Mouse (Mus musculus): ENCODE results near the gene Hist1h3d. TPM values are rescaled to one million over a fixed set of nuclear protein-coding genes. Genes with fewer than 3 reads are reported as not detected.

The Hist1h3d gene
- polyA plus RNA-seq, 1 experiment from 2014 or later, result 7.2 TPM

DNA sequence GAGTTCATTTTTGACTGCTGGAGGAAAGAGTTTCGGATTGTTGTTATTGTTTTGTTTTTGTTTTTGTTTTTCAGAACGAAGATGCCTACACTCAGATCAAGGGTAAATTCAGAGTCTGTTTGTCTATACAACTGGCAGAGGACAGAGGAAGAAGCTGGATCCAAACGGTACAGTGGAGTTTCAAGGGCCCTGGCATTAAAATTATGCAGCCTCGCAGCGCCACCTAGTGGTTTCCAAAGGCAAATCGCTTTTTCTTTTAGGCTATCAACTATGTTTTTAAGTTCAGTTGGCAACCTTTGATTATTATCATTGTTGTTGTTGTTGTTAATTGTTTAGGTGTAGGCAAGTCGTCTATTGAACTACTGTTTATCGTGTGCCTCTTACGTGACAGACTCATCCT is 22.4 kb downstream of the Hist1h3d start:
- H3K4me1 ChIP-seq (replicated peaks; ENCODE audit: control insufficient read depth, insufficient read depth, low read length), result no peaks in the 10 kb centered on the region
- no peaks in the 10 kb centered on the region for H3K9me3 ChIP-seq (ENCODE audit: control insufficient read depth, low read length)
- 7% methylated on average over 9 of the region's 9 CpGs for WGBS
- ATAC-seq (ENCODE audit: low FRiP score) (peak; percentile 30; the same call in 1 of the 2 replicates), DNase-seq (ENCODE audit: low spot score) (peak; percentile 84)
- no peaks in the 10 kb centered on the region for H3K36me3 ChIP-seq (ENCODE audit: control insufficient read depth, insufficient read depth, low read length)
- H3K27me3 ChIP-seq (ENCODE audit: control insufficient read depth, insufficient read depth, low read length), result no peaks in the 10 kb centered on the region
- no peak overlapping the region for H3K9ac ChIP-seq (ENCODE audit: low read depth, low read length)
- H3K27ac ChIP-seq (ENCODE audit: low read depth, low read length), result no peak overlapping the region
- H3K4me2 ChIP-seq (replicated peaks; ENCODE audit: low read depth, low read length), result no peak overlapping the region
- H3K4me3 ChIP-seq (ENCODE audit: low read depth, low read length), result no peak overlapping the region

DNA sequence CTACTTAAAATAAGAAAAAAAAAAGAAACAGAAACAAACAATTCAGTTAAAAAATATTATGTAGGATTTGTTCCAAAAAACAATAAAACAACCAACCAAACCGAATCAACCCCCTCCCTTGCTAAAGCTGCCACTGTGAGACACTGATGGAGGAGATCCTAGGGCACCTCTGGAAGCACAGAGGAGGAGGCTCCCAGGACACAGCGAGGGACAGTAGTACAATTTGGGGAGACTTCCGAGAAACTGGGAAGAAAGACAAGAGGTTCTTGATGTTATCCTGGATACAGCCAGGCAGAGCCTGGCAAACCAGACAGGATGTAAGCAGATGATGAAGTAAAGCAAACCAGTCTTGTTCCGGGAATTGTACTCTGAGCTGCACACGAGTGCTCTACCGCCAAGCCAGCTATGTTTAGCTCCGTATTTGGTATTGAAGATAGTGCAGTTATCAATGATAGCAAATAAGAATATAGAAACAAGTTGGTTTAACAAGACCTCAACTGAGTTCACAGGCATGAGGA is 27.7 kb downstream of the Hist1h3d start:
- Histone ChIP-seq H3K4me1 (replicated peaks; ENCODE audit: control insufficient read depth, insufficient read depth, low read length) (no peaks in the 10 kb centered on the region), H3K4me3 (ENCODE audit: low read depth, low read length) (no peak overlapping the region), H3K27ac (ENCODE audit: low read depth, low read length) (no peak overlapping the region), H3K27me3 (ENCODE audit: control insufficient read depth, insufficient read depth, low read length) (no peaks in the 10 kb centered on the region), H3K4me2 (replicated peaks; ENCODE audit: low read depth, low read length) (no peak overlapping the region), H3K36me3 (ENCODE audit: control insufficient read depth, insufficient read depth, low read length) (no peaks in the 10 kb centered on the region), H3K9me3 (ENCODE audit: control insufficient read depth, low read length) (no peaks in the 10 kb centered on the region), H3K9ac (ENCODE audit: low read depth, low read length) (no peak overlapping the region)
- DNase-seq (ENCODE audit: low spot score) (no peak), ATAC-seq (ENCODE audit: low FRiP score) (no peak)
- 84% methylated on average over 7 of the region's 7 CpGs for WGBS

DNA sequence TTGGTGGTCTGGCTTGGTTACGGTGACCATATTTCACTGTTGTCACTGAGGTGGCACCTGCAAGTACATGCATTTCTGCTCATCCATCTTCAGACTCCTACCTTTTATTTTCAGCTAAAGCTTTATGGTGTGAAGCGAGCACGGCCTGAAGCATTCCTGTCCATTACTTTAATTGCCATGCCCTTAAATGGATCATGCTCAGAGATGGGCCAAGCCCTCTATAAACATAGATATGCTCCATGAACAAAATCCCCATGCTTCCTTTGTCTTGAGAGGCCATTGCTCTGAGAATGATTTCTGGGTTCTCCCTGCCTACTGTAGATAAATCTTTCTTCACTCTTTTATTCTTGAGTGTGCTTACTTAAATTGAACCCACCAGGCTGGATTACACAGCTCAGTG is 28.9 kb downstream of the Hist1h3d start:
- Histone ChIP-seq H3K4me1 (replicated peaks; ENCODE audit: control insufficient read depth, insufficient read depth, low read length) (no peaks in the 10 kb centered on the region), H3K36me3 (ENCODE audit: control insufficient read depth, insufficient read depth, low read length) (no peaks in the 10 kb centered on the region), H3K27ac (ENCODE audit: low read depth, low read length) (no peak overlapping the region), H3K9ac (ENCODE audit: low read depth, low read length) (no peak overlapping the region), H3K4me3 (ENCODE audit: low read depth, low read length) (no peak overlapping the region), H3K4me2 (replicated peaks; ENCODE audit: low read depth, low read length) (no peak overlapping the region), H3K27me3 (ENCODE audit: control insufficient read depth, insufficient read depth, low read length) (no peaks in the 10 kb centered on the region), H3K9me3 (ENCODE audit: control insufficient read depth, low read length) (no peaks in the 10 kb centered on the region)
- no peak for ATAC-seq (ENCODE audit: low FRiP score)
- 90% methylated on average over 3 of the region's 3 CpGs for WGBS
- no peak for DNase-seq (ENCODE audit: low spot score)

DNA sequence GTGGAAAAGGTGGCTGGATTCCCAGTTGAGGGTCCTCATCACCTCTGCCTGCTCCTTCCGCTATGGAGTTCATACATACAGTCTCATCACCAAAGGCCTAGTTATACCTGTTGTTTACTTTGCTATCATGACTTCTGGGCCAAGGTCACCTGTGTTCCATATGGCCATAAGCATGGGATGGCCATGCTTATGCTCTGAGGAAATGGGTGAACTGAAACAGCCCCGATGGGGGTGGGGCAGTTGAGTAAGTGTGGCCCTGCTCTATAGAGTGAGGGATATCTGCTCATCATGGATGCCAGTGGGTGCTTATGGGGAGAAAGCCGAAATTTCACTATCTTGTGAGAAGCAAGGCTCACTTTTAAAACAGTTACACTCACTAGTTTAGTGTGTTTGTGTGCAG is 29.5 kb downstream of the Hist1h3d start:
- WGBS, result 88% methylated on average over 3 of the region's 3 CpGs
- ATAC-seq (ENCODE audit: low FRiP score) (no peak), DNase-seq (ENCODE audit: low spot score) (no peak)
- Histone ChIP-seq H3K27ac (ENCODE audit: low read depth, low read length) (no peak overlapping the region), H3K9ac (ENCODE audit: low read depth, low read length) (no peak overlapping the region), H3K27me3 (ENCODE audit: control insufficient read depth, insufficient read depth, low read length) (no peaks in the 10 kb centered on the region), H3K4me2 (replicated peaks; ENCODE audit: low read depth, low read length) (no peak overlapping the region), H3K4me3 (ENCODE audit: low read depth, low read length) (no peak overlapping the region), H3K9me3 (ENCODE audit: control insufficient read depth, low read length) (no peaks in the 10 kb centered on the region), H3K36me3 (ENCODE audit: control insufficient read depth, insufficient read depth, low read length) (no peaks in the 10 kb centered on the region), H3K4me1 (replicated peaks; ENCODE audit: control insufficient read depth, insufficient read depth, low read length) (no peaks in the 10 kb centered on the region)

DNA sequence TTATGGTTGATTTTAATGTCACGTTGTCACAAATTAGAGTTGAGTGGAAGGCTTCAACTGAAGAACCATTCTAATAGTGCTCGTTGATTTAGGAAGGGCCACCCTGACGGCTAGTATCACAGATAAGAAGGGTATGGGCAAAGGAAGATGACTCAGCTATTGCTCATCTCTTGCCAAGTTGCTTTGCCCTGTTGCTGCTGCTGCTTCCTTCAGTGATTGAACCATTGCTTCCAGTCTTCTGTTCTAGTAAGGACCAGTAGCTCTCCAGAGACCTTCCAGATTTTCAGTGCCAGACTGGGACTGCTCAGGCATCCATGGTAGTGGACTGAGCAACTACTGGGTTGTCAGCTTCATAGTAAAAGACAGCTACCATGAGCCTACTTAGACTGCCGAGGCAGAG is 33.6 kb downstream of the Hist1h3d start:
- ATAC-seq (ENCODE audit: low FRiP score), result no peak
- 88% methylated on average over 4 of the region's 4 CpGs for WGBS

DNA sequence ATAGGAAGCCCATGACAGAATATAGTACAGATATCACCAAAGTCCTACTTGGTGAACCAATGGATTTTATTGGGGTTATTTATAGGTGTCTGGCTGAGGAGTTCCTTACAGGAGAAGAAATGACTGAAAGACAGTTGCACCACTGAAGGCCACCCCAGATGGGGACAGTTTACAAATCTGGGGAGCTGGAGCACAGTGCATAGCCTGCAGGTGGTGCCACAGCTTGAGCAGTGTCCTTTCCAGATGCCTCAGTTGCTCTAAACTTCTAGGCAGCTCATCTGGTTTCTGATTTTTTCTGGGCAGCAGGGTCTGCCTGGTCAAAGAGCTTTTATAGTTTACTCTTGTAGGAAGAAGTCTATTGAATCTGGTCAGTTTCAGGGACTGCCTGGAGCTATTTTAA is 34.3 kb downstream of the Hist1h3d start:
- H3K4me1 ChIP-seq (replicated peaks; ENCODE audit: control insufficient read depth, insufficient read depth, low read length), result no peaks in the 10 kb centered on the region
- no peak overlapping the region for H3K27ac ChIP-seq (ENCODE audit: low read depth, low read length)
- H3K9ac ChIP-seq (ENCODE audit: low read depth, low read length), result no peak overlapping the region
- no peaks in the 10 kb centered on the region for H3K36me3 ChIP-seq (ENCODE audit: control insufficient read depth, insufficient read depth, low read length)
- no peaks in the 10 kb centered on the region for H3K9me3 ChIP-seq (ENCODE audit: control insufficient read depth, low read length)
- H3K27me3 ChIP-seq (ENCODE audit: control insufficient read depth, insufficient read depth, low read length), result no peaks in the 10 kb centered on the region
- H3K4me2 ChIP-seq (replicated peaks; ENCODE audit: low read depth, low read length), result no peak overlapping the region
- ATAC-seq (ENCODE audit: low FRiP score) (no peak), DNase-seq (ENCODE audit: low spot score) (no peak)
- no peak overlapping the region for H3K4me3 ChIP-seq (ENCODE audit: low read depth, low read length)

More for the DNA sequence above, 33.6 kb downstream of the Hist1h3d start:
- Histone ChIP-seq H3K36me3 (ENCODE audit: control insufficient read depth, insufficient read depth, low read length) (no peaks in the 10 kb centered on the region), H3K4me1 (replicated peaks; ENCODE audit: control insufficient read depth, insufficient read depth, low read length) (no peaks in the 10 kb centered on the region), H3K9me3 (ENCODE audit: control insufficient read depth, low read length) (no peaks in the 10 kb centered on the region), H3K4me2 (replicated peaks; ENCODE audit: low read depth, low read length) (no peak overlapping the region), H3K4me3 (ENCODE audit: low read depth, low read length) (no peak overlapping the region), H3K9ac (ENCODE audit: low read depth, low read length) (no peak overlapping the region), H3K27me3 (ENCODE audit: control insufficient read depth, insufficient read depth, low read length) (no peaks in the 10 kb centered on the region), H3K27ac (ENCODE audit: low read depth, low read length) (no peak overlapping the region)
- DNase-seq (ENCODE audit: low spot score), result no peak

DNA sequence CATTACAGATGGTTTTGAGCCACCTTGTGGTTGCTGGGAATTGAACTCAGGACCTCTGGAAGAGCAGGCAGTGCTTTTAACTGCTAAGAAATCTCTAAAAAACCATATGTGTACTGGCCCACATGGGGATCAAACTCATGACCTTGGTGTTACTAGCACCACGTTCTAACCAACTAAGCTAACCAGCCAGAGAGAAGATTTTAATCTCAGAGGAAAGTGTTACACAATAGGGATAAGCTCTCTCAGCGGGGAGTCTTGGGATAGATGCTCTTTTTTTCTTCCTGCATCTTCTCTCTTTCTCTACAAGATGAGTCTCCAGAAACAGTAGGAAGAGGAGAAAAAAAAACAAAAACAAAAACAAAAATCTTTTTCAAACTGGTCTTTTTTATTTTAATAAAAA is 34.8 kb downstream of the Hist1h3d start:
- Histone ChIP-seq H3K36me3 (ENCODE audit: control insufficient read depth, insufficient read depth, low read length) (no peaks in the 10 kb centered on the region), H3K4me1 (replicated peaks; ENCODE audit: control insufficient read depth, insufficient read depth, low read length) (no peaks in the 10 kb centered on the region), H3K9ac (ENCODE audit: low read depth, low read length) (no peak overlapping the region), H3K4me2 (replicated peaks; ENCODE audit: low read depth, low read length) (no peak overlapping the region), H3K27me3 (ENCODE audit: control insufficient read depth, insufficient read depth, low read length) (no peaks in the 10 kb centered on the region), H3K9me3 (ENCODE audit: control insufficient read depth, low read length) (no peaks in the 10 kb centered on the region), H3K27ac (ENCODE audit: low read depth, low read length) (no peak overlapping the region), H3K4me3 (ENCODE audit: low read depth, low read length) (no peak overlapping the region)
- 79% methylated on average over 2 of the region's 2 CpGs for WGBS
- ATAC-seq (ENCODE audit: low FRiP score), result no peak
- no peak for DNase-seq (ENCODE audit: low spot score)

DNA sequence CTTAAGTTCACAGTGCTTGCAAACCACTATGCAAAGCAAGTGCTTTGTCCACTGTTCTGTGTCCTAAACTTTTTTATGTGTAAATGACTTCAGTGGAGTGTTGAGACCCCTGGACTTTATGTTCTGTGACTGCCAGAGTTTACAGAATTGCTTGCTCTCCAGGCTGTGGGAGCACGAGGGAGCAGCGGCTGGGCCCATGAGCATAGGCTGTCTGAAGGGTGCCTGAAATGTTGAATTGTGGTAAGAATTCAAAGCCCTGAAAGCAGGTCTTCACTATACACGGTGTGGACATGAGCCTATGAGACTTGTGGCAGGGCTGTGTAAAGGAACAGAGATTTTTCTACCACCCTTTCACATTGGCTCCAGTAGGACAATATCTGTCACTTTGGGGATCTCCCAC is 36.1 kb downstream of the Hist1h3d start:
- H3K27ac ChIP-seq (ENCODE audit: low read depth, low read length), result no peak overlapping the region
- no peak for DNase-seq (ENCODE audit: low spot score)
- no peaks in the 10 kb centered on the region for H3K4me1 ChIP-seq (replicated peaks; ENCODE audit: control insufficient read depth, insufficient read depth, low read length)
- H3K36me3 ChIP-seq (ENCODE audit: control insufficient read depth, insufficient read depth, low read length), result no peaks in the 10 kb centered on the region
- no peaks in the 10 kb centered on the region for H3K9me3 ChIP-seq (ENCODE audit: control insufficient read depth, low read length)
- 89% methylated on average over 3 of the region's 3 CpGs for WGBS
- H3K4me2 ChIP-seq (replicated peaks; ENCODE audit: low read depth, low read length), result no peak overlapping the region
- no peaks in the 10 kb centered on the region for H3K27me3 ChIP-seq (ENCODE audit: control insufficient read depth, insufficient read depth, low read length)
- no peak for ATAC-seq (ENCODE audit: low FRiP score)
- H3K9ac ChIP-seq (ENCODE audit: low read depth, low read length), result no peak overlapping the region
- no peak overlapping the region for H3K4me3 ChIP-seq (ENCODE audit: low read depth, low read length)

DNA sequence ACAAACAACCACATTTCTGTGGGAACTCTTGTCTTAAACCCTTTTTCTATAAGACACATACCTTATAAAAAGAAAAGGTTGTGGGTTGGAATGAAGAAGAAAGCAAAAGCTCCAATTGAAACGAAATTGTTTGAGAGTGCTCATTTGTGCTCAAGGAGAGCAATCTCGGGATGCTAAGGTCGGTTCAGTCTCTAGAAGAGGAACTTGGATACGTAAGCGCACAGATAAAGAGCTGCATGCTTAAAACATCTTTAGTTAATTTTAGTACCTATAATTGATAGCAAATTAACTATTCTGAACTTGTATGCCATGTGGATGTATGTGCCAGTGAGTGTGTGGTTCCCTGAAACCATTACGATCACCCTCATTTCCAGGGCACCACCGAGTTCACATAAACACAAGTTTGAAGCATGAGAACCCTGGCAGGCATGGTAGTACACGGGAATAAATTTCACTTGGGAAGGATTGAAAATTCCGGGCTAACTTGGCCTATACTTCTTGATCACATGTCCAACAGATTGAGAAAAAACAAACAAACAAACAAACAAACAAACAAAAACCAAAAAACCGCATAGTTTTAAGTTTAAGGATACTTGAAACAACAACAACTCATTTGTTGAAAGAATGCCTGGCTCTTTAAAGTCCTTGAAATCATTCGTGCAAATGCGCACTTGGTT is 44.6 kb downstream of the Hist1h3d start:
- ATAC-seq (ENCODE audit: low FRiP score) (no peak), DNase-seq (ENCODE audit: low spot score) (peak; percentile 19)
- Histone ChIP-seq H3K9me3 (ENCODE audit: control insufficient read depth, low read length) (no peaks in the 10 kb centered on the region), H3K4me2 (replicated peaks; ENCODE audit: low read depth, low read length) (peak overlapping the region; percentile 93), H3K27ac (ENCODE audit: low read depth, low read length) (peak overlapping the region; percentile 96), H3K9ac (ENCODE audit: low read depth, low read length) (peak overlapping the region; percentile 89), H3K36me3 (ENCODE audit: control insufficient read depth, insufficient read depth, low read length) (no peaks in the 10 kb centered on the region), H3K27me3 (ENCODE audit: control insufficient read depth, insufficient read depth, low read length) (no peaks in the 10 kb centered on the region), H3K4me1 (replicated peaks; ENCODE audit: control insufficient read depth, insufficient read depth, low read length) (no peaks in the 10 kb centered on the region), H3K4me3 (ENCODE audit: low read depth, low read length) (peak overlapping the region; percentile 61)
- 59% methylated on average over 12 of the region's 12 CpGs for WGBS

Data from hindbrain, embryonic 11.5 days (tissue).